Mouse (Mus musculus) retina, postnatal 7 days (tissue): ENCODE data around the gene Zcwpw1.
A peak's percentile ranks its signal among the peaks of the same experiment; 100 is the strongest.

Source experiments
- DNase-seq: peaks from one replicate; pipeline ENCODE4 v3.0.0-alpha.2; 2012; ENCODE audit warnings: low read depth, low spot score

Gene Zcwpw1

DNA sequence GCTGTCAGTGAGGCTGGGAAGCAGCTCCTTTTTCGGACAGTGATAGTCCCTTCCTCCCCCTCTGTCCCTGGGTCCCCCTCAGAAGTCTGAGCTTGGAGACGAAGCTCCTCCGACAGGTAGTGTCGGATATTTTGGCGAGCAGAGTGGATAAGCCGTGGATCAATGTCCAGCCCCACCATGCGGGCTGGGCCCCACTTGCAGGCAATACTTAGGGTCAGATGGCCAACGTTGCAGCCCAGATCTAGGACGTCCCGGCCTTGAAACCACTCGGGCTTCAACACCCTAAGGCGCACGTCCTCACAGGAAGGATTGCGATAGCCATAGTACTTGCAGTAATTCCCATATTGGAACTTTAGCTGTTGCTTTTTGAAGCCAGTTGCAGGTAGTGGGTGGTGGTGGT is 3.1 kb upstream of the Zcwpw1 start:
- DNase-seq = no peak

DNA sequence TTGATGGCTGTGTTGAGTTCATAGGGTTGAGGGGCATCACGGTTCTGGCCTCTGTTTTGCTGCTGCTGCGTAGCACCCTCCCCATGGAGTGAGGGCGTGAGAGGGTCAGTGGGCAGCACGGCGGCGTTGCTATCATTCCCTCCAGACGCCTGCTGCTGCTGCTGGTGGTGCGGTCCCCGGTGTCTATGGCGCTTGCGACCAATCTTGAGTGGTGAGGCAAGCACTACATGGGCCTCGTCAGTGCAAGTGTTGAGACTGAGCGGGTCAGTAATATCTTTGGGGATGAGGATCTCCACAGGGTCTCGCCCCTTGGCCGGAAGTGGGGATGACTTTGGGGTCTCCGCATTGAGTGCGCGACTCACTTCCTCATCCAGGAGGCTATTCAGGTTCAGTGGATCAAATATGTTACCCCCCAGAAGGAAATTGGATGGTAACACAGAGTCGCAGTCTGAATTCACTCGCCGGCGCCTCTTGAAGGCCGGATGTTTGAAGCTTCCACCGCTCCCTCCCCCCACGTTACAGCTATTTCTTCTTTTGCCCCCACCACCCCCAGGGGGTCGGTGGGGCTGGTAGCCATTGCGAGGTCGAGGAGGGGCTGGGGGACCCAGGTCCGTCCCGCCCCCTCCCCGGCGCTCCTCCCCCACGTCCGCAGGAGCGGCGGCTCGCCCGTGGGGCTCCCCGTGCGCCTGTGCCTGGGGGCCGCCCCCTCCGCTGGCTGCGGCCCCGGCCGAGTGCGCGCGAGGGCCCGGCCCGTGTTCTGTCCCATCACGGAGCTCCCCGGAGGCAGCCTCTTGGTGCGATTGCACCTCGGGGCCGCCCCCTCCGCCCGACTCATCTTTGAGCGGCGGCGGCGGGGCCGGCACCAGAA is 2.2 kb upstream of the Zcwpw1 start:
- DNase-seq = no peak

DNA sequence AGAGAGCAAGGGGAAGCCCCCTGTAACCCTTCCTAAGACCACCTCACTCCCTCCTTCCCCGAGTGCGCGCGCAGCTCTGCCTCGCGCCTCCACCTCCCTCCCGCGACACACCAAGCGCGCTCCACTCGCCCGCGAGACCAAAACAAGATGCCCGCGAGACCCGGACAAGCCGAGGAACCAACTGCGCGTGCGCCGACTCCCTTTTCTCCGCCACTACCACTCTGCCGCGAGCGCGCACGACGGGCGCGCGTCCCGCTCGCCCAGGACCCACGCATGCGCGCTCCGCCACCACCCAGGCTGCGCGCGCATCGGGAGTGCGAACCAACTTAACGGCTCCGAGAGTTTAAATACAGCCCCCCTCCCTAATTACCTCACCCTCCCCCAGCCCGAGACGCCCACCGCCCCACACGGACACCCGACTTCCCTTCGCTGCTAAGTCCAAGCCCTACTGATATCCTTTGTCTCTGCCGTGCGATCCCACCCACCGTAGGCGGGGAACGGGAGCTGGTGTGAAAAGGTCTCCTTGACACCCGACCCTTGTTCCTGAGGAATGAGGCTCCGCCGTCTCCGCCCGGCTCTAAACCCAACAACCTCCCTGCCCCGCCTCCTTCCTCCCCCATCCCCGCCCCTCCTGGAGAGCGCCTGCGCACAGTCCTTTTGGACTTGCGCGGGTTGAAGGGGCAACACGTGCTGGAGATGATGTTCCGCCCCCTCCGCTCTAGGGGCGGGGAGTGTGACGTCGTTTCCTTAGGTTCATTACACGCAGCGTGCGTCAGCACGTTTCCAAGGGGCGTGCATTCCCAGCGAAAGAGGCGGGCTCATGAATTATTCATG is 1.3 kb upstream of the Zcwpw1 start:
- DNase-seq = peak; percentile 100

DNA sequence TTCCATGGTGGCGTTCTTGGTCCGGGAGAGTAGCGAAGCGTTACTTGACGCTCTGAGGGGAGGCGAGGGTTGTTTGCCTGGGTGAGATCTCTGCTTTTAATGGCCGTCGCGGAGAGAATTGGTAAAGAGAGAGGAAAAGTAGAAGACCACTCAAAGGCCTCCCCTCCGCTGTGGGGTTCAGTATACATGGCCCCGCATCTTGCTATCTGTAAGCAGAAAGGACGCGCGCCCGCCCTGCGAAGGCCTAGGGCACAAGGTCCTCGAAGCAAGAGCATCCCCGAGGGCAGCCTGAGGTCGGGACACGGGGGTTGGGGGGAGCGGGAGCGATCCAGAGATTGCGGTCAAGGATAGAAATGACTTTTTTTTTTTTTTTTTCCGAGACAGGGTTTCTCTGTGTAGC is 573 bp downstream of the Zcwpw1 start:
- no peak for DNase-seq

DNA sequence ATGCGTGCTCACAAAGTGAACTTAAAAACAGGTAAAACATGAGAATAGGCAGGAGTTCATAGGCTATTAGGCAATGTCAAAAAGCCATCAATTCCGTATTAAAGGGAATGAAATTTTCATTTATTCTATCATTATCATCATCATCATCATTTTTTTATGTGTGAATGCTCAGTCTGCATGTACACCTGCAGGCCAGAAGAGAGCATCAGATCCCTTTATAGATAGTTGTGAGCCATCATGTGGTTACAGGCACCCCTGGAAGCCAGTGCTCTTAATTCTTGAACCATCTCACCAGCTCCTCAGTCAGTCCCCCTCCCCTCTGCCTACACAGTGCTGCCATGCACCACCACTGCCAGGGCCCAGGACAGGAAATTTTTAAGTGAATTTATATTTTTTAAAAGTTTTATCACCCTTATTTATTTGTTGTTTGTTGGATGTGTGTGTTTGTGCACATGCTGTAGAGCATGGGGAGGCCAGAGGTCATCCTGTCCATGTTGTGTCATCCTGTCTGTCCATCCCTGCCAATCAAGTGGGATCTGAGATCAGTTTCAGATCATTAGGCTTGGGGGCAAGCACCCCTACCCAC is 1.4 kb downstream of the Zcwpw1 start:
- no peak for DNase-seq

DNA sequence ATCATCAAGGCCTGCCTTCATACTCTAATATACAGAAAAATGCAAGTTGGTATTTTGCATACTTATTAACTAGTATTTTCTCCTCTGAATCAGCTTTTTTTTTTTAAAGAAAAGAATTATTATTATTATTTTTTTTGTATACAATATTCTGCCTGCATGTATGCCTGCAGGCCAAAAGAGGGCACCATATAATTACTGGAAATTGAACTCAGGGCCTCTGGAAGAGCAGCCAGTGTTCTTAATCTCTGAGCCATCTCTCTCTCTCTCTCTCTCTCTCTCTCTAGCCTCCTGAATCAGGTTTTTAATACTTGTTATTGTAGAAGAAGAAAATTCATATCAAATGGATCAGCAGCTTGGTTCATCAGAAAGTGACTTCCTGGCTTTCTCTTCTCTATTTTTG is 4.0 kb downstream of the Zcwpw1 start:
- no peak for DNase-seq

DNA sequence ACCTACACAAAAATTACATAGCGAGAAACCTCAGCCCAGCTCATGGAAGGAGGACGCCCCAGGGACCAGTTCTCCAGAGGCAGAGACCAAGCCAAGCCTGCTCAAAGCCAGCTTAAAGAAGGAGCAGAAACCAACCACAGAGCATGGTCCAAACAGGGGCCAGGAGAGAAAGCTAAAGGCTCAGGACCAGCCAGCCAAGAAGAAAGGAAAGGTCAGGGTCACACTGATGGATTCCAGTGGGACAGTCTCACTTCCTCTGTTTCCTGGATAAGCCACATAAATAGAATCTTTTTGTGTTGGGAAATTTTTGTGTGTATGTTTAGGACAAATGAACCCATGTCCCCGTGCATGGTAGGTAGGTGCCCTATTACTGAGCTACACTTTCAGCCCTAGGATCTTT is 9.0 kb downstream of the Zcwpw1 start:
- DNase-seq = no peak

DNA sequence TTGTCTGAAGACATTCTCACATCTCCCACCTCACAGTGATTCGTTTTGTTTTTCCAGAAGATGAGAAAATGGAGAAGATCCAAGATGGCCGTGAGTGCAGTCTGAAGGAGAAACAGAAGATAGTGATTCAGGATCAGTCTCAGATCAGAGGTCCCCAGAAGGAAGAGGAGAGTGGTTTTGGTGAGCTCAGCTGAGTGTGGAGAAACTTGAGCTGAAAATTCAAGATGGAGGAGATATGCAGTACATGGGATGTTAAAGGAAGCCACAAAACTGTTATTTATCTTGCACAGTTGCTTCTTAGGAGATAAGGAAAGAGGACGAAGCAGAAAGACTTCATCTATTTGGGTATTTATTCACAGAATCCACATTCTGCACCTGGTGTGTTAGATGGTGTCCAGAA is 13.3 kb downstream of the Zcwpw1 start:
- no peak for DNase-seq

DNA sequence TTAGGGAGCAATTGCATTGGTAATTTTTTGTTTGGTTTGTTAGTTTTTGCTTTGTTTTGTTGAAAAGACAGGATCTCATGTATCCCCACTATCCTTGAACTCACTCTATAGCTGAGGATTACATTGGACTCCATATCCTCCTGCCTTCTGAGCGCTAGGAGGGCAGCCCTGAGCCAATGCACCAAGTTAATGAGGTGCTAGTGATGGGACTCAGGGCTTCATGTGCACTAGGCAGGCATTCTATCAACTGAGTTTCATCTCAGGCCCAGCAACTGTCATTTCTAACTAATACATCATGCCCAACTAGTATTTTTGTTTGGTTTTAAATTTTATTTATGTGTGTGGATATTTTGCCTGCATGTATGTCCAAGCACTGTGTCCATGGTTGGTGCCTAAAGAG is 18.6 kb downstream of the Zcwpw1 start:
- DNase-seq = no peak

DNA sequence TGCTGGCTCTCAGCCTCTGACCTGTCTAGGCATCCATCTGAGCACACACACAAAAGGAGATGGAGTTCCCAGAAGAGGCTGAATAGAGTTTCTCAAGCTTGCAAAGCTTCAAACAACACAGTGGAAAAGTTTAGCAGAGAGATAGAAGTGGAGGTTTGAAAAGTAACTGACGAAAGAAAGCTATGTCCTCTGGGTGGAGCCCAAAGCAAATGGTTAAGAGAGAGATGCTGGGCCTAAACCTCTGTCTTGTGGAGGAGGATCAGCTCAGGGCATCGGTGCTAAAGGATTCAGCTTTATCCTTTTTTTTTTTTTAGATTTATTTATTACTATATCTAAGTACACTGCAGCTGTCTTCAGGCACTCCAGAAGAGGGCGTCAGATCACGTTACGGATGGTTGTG is 20.7 kb downstream of the Zcwpw1 start:
- DNase-seq = no peak

DNA sequence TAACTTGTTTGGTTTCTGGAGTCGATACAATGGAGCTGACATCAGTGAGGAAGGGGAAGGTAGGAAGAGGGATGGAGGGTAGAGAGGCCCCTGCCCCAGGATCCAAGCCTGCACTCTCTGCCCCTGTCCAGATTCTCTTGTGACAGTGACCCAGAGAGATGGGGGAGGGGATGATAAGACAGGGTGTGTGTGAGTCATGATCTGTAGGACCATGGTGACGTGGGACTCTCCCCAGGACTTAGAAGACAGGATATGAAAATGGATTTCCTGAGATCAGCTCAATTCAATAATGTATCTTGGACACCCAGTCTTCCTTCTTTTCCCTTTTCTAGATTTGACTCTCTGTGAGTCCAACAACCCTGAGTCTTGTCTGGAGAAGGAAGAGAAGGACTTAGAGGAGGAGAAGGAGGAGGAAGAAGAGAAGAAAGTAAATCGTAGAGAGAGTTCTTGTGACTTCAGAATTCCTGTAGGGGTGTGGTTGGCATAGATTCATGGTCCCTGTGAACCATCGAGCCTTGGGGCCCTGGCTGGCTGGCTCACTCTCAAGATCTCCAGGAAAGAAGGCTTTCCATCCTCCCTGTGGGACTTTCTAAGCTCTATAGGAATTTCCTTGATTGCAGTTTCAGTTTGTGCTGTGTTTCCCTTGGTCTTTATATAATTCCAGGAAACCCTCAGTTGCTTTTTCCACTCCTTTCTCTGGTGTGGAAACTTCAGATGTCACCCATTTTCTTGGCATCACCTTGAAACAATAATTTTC is 30.0 kb downstream of the Zcwpw1 start:
- no peak for DNase-seq

DNA sequence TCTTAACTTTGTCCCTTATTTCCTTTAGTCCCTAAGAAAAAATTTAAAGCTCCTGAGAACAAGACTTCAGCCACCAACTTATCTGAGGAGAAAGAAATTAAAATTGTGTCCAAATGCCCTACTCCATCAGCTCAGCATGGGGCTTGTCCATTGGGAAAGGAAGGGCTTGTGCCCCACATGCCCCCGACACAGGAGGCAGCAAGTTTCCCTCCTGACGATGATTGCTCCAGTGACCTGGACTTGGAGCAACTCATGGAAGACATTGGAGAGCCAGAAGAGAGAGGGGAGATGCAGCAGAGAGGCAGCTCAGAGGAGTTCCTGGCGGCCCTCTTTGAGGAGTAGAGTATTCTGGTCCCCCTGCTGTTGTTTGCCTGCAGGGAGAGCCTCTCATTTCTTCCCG is 34.5 kb downstream of the Zcwpw1 start:
- no peak for DNase-seq

DNA sequence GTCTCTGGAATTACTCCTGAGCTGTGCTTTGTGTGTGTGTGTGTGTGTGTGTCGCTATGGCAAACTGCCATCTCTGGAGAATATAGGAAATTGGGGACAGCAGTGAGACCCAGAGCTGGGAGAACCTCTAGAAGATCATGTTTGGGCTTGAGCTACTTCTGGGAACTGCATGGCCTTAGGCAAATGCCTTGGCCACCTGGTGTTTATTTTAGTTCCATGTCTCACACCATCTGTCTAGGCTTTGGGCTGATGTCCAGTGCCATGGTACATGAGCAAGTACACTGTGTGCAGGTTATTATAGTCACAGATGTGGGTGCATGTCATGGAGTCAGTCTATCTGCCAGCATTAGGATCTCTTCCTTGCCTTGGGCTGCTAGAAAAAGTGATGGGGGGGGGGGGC is 35.0 kb downstream of the Zcwpw1 start:
- no peak for DNase-seq

DNA sequence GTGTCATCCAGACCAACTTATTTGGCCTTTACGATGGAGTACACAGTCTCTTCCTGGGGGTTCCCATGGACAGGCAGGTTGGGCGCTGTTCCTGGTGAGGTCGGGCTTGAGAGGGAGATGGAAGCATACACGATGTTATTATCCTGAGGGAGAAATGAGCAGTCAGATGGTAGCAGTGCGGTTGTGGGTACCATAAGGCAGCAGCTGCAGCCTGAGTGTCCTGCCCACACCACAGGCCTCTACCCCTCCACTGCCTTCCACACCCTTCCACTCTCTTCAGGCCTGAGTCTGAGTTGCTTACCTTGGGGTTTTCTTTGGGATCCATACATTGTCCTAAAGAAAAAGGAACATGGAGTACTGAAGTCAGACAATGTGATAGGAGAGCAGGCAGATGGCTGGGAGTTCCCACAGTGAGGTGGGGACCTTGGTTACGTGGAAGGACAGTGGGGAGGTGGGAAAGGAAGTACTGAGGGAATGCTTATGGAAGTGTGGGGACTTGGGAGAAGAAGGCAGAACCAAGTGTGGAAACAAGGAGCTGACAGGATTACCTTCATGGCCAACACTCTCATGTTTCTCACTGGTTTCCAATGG is 36.0 kb downstream of the Zcwpw1 start:
- no peak for DNase-seq

DNA sequence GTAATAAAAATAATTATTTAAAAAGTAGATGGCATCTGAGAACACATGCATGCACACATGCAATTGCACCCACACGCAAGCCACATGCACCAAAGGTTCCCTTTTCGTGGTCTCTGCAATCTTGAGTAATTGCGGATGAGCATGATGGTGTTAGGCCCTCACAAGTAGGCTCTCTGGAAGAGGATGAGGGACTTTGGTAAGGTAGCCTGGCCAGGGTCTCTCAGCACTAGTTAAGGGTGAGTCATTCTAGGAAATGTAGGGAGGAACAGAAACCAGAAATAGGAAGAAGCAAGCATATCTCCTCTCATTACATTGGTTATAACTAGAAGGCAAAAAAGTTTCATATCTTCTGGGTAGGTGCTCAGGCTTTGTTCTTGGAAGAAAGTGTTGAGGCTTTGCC is 37.4 kb downstream of the Zcwpw1 start:
- no peak for DNase-seq

DNA sequence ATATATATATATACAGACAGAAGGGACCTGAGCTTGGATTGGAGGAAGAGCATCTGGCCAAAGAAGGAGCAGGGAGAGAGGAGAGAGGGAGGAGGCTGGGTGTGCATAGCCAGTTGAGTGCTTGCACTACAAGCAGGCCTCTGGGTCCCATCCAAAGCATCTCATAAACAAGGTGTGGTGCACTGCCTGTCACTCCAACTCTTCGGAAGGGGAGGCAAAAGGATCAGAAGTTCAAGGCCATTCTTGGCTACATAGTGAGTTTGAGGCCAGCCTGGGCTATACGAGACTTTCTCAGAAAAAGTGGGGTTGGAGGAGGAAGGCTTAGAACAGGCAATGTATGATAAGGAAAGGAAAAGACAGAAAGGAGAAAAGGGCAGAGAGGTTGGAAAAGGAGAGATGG is 38.4 kb downstream of the Zcwpw1 start:
- no peak for DNase-seq

DNA sequence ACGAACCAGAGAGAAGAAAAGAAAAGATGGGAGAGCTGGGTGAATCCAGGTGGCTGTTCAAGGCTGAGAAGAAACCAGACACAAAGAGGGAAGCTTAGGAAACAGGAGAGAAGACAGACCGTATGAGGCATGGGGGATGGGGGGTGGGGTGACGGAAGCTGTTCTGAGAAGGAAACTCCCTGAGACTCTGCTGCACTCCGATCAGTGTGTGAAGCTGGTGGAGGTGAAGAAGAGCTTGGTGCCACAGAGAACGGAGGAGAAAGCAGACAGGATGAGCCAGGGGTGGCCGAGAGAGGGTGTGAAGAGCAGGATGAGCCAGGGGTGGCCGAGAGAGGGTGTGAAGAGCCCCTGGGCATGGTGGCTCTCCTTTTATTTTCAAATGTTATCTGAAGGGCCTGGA is 38.8 kb downstream of the Zcwpw1 start:
- no peak for DNase-seq

DNA sequence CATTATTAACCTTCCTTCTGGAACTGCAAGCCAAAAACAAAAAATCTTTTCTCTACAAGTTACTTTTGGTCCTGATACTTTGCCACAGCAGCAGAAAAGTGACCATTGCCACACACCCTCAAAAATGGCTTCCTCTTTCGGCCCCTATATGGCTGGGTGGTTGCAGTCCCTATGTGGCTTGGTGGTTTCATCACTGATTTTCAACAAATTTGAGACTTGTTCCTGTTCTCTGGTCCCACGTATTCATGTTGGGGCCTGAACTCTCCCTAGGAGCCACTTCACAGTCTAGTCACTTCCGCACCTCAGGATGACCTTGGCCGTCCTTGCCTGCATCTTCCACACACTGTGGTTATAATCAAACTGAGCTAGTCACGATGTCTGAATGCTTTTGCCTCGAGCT is 41.1 kb downstream of the Zcwpw1 start:
- no peak for DNase-seq

DNA sequence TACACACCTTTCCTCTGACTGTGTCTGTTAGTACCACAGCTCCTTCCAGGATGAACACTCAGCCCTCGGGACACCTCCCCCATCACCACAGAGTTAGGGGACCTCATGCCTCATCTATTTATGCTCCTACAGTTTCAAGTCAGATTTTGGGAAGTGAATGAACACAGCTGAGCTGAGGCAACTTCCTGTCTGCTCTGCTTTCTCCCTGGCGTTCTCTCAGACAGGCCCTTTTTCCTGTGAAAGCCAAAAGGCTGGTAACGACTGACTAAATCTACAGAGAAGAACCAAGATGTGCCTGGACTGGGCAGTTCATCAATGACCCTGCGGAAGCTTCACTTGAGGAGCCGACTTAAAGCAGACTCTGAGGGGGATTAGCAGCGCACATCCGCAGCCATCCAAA is 42.6 kb downstream of the Zcwpw1 start:
- DNase-seq = no peak

DNA sequence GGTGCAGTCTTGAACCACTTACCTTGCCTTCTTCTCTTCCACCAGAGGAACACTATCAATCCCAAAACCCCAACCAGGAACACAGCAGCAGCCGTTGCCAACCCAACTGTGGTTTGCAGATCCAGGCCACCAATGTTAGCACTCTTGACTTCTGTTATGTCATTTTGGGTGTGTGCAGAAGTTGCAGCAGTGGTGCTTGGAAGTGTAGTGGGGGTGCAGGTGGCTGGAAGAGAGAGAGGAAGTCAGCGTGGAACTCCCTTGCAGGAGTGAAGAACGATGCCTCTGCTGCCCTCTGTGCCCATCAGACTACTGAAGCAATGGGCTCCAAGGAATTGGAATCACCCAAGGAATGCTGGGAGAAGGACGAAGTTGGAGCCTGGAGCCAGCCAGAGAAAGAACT is 43.5 kb downstream of the Zcwpw1 start:
- DNase-seq = no peak

DNA sequence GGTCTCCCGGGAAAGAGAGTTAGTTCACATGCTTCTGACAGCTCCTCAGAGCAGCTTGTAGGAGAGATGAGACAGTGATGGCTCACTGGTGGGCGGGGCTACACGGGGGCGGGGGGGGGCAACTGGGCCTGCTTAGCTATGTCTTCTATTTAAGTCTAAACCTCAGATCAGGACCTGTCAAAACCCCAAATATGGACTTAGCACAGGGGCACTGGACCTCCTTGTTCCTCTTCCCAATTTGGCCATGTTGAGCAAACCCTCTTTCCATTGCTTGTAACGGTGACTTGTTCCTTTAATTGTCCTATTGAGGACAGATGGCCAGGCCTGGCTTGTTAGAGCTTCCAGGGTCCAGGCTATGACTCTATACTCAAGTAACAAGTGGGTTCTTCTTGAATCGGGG is 43.9 kb downstream of the Zcwpw1 start:
- DNase-seq = no peak

DNA sequence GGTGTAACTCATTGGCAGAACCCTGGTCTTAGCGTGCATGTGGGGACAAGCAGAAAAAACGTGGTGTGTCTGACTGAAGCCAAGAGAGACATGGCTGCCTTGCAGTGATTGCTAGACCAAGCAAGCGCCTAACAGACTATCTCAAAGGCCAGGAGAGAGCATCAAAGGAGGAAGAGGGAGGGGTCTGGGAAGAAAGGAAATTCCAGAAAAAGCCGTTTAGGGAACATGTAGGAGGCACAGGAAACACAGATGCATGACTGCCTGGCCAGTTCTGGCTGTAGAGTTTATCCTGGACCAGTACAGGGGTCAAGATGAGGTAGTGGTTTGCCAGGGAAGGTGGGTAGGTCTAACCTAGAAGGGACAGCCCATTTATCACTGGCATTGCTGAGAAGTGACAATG is 45.9 kb downstream of the Zcwpw1 start:
- no peak for DNase-seq
